In genomic region chr12:18515077-18515476, GRCm38 (mm10) we compare ENCODE assay signal across 8 mouse cellular contexts. TPM values are rescaled to one million over a fixed set of nuclear protein-coding genes. Genes with fewer than 3 reads are reported as not detected.
DNase-seq lines count a peak whose midpoint lies in the region; ATAC-seq lines count a peak whose summit lies in the region.
"Not testable (repeated sequence)": the region's sequence is repeated elsewhere in the genome, so short reads cannot be mapped to it uniquely, and the experiment has no call there.
"Had no signal": no experiment of that assay in that cellular context is flagged by ENCODE, and none has a peak within 500 bp of the region (broad histone marks: within the 10 kb centered on the region; RNA-seq: fewer than 3 reads in every experiment).

No protein-coding gene starts in this region.

- not testable (repeated sequence) for H3K4me2 ChIP-seq in hindbrain, embryonic 11.5 days (replicated peaks; ENCODE audit: low read depth, low read length)
- peak overlapping the region; percentile 51 for H3K4me2 ChIP-seq in kidney, embryonic 16.5 days (replicated peaks; ENCODE audit: low read depth, low read length)
- H3K4me2 ChIP-seq in liver, embryonic 12.5 days, result peak overlapping the region; percentile 67
- peak overlapping the region; percentile 39 for H3K4me2 ChIP-seq in midbrain, embryonic 13.5 days (replicated peaks)
- H3K4me2 ChIP-seq in stomach, embryonic 14.5 days (replicated peaks; ENCODE audit: low read depth, low read length), result peak overlapping the region; percentile 30; the same call in 1 of the 2 replicates

- DNase-seq in embryo, embryonic 9.5 days (ENCODE audit: extremely low spot score), result peak; percentile 9
- DNase-seq in gastrocnemius, postnatal 10 days, result peak; percentile 2
- peak; percentile 5 for DNase-seq in hindbrain, embryonic 11.5 days (ENCODE audit: low spot score)

- H3K27me3 ChIP-seq in hindbrain, embryonic 11.5 days (ENCODE audit: control insufficient read depth, insufficient read depth, low read length); kidney, embryonic 16.5 days (ENCODE audit: insufficient read depth, low read length); liver, embryonic 12.5 days (replicated peaks); midbrain, embryonic 13.5 days; stomach, embryonic 14.5 days (ENCODE audit: control insufficient read depth, insufficient read depth, low read length): not testable (repeated sequence)

- H3K9ac ChIP-seq in hindbrain, embryonic 11.5 days (ENCODE audit: low read depth, low read length); kidney, embryonic 16.5 days (replicated peaks; ENCODE audit: low read length); liver, embryonic 12.5 days; midbrain, embryonic 13.5 days (replicated peaks); stomach, embryonic 14.5 days (replicated peaks; ENCODE audit: low read depth, low read length): not testable (repeated sequence)

- ATAC-seq in hindbrain, embryonic 11.5 days (ENCODE audit: low FRiP score); kidney, embryonic 16.5 days (ENCODE audit: low FRiP score, low TSS enrichment); liver, embryonic 12.5 days; midbrain, embryonic 13.5 days; stomach, embryonic 14.5 days (ENCODE audit: insufficient number of reproducible peaks, insufficient read depth, low FRiP score, low read depth): not testable (repeated sequence)

- not testable (repeated sequence) for H3K36me3 ChIP-seq in hindbrain, embryonic 11.5 days (ENCODE audit: control insufficient read depth, insufficient read depth, low read length); kidney, embryonic 16.5 days (ENCODE audit: insufficient read depth, low read length); liver, embryonic 12.5 days; midbrain, embryonic 13.5 days; stomach, embryonic 14.5 days (ENCODE audit: control insufficient read depth, insufficient read depth, low read length)

- peak overlapping the region; percentile 32; the same call in 1 of the 2 replicates for H3K4me3 ChIP-seq in hindbrain, embryonic 11.5 days (ENCODE audit: low read depth, low read length)
- peak overlapping the region; percentile 54 for H3K4me3 ChIP-seq in kidney, embryonic 16.5 days (ENCODE audit: low read length)
- peak overlapping the region; percentile 51 for H3K4me3 ChIP-seq in liver, embryonic 12.5 days
- H3K4me3 ChIP-seq in midbrain, embryonic 13.5 days (replicated peaks), result peak overlapping the region; percentile 36
- H3K4me3 ChIP-seq in stomach, embryonic 14.5 days (ENCODE audit: low read depth, low read length), result peak overlapping the region; percentile 36; the same call in 1 of the 2 replicates

- not testable (repeated sequence) for H3K4me1 ChIP-seq in hindbrain, embryonic 11.5 days (replicated peaks; ENCODE audit: control insufficient read depth, insufficient read depth, low read length); kidney, embryonic 16.5 days (ENCODE audit: insufficient read depth, low read length); liver, embryonic 12.5 days; midbrain, embryonic 13.5 days (replicated peaks); stomach, embryonic 14.5 days (ENCODE audit: control insufficient read depth, insufficient read depth, low read length)

- not testable (repeated sequence) for H3K9me3 ChIP-seq in hindbrain, embryonic 11.5 days (ENCODE audit: control insufficient read depth, low read length); kidney, embryonic 16.5 days (ENCODE audit: low read length); liver, embryonic 12.5 days (replicated peaks); stomach, embryonic 14.5 days (ENCODE audit: control insufficient read depth, low read depth, low read length)
- H3K9me3 ChIP-seq in midbrain, embryonic 13.5 days, result peaks cover 20% of the 10 kb centered on the region

- WGBS in hindbrain, embryonic 11.5 days, result 22% methylated on average over 17 of the region's 17 CpGs
- WGBS in kidney, embryonic 16.5 days, result 9% methylated on average over 17 of the region's 17 CpGs
- 8% methylated on average over 17 of the region's 17 CpGs for WGBS in liver, embryonic 12.5 days (ENCODE audit: insufficient replicate concordance)
- 28% methylated on average over 17 of the region's 17 CpGs for WGBS in midbrain, embryonic 13.5 days
- WGBS in stomach, embryonic 14.5 days, result 20% methylated on average over 17 of the region's 17 CpGs

- H3K27ac ChIP-seq in hindbrain, embryonic 11.5 days (ENCODE audit: low read depth, low read length); kidney, embryonic 16.5 days (ENCODE audit: low read length); liver, embryonic 12.5 days; midbrain, embryonic 13.5 days; stomach, embryonic 14.5 days (ENCODE audit: low read length): not testable (repeated sequence)

RNA-seq across cellular contexts. Expression of gene 5730507C01Rik, which starts 0.8 kb away (rescaled TPM):
- under 1 TPM; 0.31 to 0.36 TPM for total RNA-seq in gastrocnemius, postnatal 10 days (2021)
- 2.6 and 3.0 TPM in 2 replicates for polyA plus RNA-seq in hindbrain, embryonic 11.5 days (2014; fragmentation: Nextera tagmentation; extraction: Ambion mirVana)
- polyA plus RNA-seq in kidney, embryonic 16.5 days (2015; fragmentation: Nextera tagmentation; extraction: Ambion mirVana), result 3.0 and 3.2 TPM in 2 replicates
- polyA plus RNA-seq in liver, embryonic 12.5 days (2016; fragmentation: Nextera tagmentation; extraction: Ambion mirVana), result 0.41 and 0.69 TPM in 2 replicates
- polyA plus RNA-seq in midbrain, embryonic 13.5 days (2015; fragmentation: Nextera tagmentation; extraction: Ambion mirVana), result 1.2 and 1.6 TPM in 2 replicates
- polyA plus RNA-seq in stomach, embryonic 14.5 days (2014; fragmentation: Nextera tagmentation; extraction: Ambion mirVana), result 2.7 and 3.4 TPM in 2 replicates
- polyA plus RNA-seq: kidney, adult 2 months had no signal
